Mouse (Mus musculus): ENCODE measurements around the gene Mpdu1. TPM values are rescaled to one million over a fixed set of nuclear protein-coding genes. Genes with fewer than 3 reads are reported as not detected.

Mpdu1 gene
- polyA plus RNA-seq, 1 experiment, result 42.5 TPM

DNA sequence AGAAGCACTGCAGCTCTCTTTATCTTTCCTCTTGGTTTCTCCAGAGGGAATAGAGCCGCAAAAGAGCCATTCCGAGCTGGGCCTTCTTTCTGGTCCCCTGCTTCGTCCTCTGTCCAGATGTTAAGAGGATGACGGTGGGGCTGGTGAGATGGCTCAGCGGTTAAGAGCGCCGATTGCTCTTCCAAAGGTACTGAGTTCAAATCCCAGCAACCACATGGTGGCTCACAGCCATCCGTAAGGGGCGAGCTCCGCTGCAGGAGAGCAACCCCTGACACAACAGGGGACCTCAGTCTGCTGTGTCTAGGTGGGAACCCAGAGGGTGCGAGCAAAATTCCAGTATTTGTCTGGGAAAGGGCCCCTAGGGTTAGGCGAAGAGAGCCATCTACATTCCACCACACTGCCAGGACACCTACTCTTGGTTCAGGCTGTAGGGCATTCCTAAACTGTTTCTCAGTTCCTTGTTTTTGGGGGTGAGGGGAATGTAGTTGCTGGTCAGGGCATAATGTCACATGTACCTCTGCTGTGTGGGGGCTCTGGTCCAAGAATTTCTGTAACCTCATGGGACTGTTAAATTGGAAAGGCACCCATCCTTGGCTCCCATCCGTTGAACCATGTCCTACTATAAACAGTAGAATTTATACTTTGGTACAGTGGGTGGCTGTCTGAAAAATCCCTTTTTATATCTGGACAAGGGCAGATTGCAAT is 677 bp upstream of the Mpdu1 start:
- Histone ChIP-seq H3K27me3 (ENCODE audit: control insufficient read depth, insufficient read depth, low read length) (no peaks in the 10 kb centered on the region), H3K4me3 (ENCODE audit: control insufficient read depth, low read depth, low read length) (peak overlapping the region; percentile 98), H3K36me3 (ENCODE audit: control insufficient read depth, insufficient read depth, low read length) (no peaks in the 10 kb centered on the region), H3K4me1 (ENCODE audit: control insufficient read depth, insufficient read depth, low read length) (peaks cover 6% of the 10 kb centered on the region), H3K27ac (ENCODE audit: control insufficient read depth, insufficient read depth, low read depth, low read length) (peak overlapping the region; percentile 99)
- TF ChIP-seq POLR2A (IDR thresholded peaks at IDR 0.05; ENCODE audit: control insufficient read depth, low read depth, low read length) (no peak), CTCF (IDR thresholded peaks at IDR 0.05; ENCODE audit: control insufficient read depth, insufficient read depth, insufficient replicate concordance, low read depth, low read length) (no peak)

DNA sequence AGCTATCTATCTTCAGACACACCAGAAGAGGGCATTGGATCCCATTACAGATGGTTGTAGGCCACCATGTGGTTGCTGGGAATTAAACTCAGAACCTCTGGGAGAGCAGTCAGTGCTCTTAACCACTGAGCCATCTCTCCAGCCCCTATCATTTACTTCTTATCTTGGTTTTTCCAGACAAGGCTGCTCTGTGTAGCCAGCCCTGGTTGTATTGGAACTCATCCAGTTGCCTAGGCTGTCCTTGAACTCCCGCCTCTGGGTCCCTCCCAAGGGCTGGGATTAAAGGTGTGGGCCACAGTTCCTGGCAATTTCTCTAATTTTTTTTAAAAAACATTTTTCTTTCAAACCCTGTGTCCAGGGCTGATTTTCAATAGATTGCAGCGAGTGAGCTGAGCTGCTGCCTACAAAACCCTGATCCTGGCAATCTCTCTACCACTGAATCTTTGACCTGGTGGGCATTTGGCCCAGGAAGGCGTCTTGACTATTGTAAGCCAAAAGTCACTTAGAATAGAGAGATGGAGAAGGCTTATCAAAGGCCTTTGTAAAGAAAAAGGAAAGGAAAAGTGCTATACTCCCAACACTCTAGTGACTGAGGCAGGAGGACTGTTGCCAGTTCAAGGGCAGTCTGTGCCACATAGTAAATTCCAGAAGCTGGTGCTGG is 1.1 kb downstream of the Mpdu1 start:
- peak overlapping the region; percentile 98 for H3K4me3 ChIP-seq (ENCODE audit: control insufficient read depth, low read depth, low read length)
- peak overlapping the region; percentile 31; the same call in 1 of the 2 replicates for H3K27ac ChIP-seq (ENCODE audit: control insufficient read depth, insufficient read depth, low read depth, low read length)
- TF ChIP-seq CTCF (IDR thresholded peaks at IDR 0.05; ENCODE audit: control insufficient read depth, insufficient read depth, insufficient replicate concordance, low read depth, low read length) (no peak), POLR2A (IDR thresholded peaks at IDR 0.05; ENCODE audit: control insufficient read depth, low read depth, low read length) (no peak)
- H3K27me3 ChIP-seq (ENCODE audit: control insufficient read depth, insufficient read depth, low read length), result no peaks in the 10 kb centered on the region
- H3K4me1 ChIP-seq (ENCODE audit: control insufficient read depth, insufficient read depth, low read length), result peaks cover 6% of the 10 kb centered on the region
- H3K36me3 ChIP-seq (ENCODE audit: control insufficient read depth, insufficient read depth, low read length), result no peaks in the 10 kb centered on the region

DNA sequence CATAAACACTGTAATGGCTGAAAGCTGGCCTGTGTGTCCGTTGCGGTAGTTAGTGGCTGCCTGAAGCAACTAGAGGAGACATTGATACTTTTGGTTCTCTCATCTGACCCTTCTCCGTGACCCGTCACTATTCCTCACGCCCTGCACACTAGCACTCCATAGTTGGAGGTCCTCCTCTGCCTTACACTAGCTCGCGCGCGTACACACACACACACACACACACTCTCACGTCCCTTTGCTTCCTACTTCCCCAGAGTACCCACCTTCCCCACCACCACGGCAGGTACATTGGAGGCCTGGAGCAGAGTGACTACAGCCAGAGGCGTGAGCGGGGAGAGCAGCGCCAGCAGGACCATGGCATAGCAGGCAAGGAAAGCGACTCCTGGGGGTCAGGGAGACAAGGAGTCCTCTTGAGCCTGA is 5.0 kb downstream of the Mpdu1 start:
- Histone ChIP-seq H3K4me1 (ENCODE audit: control insufficient read depth, insufficient read depth, low read length) (peaks cover 18% of the 10 kb centered on the region), H3K36me3 (ENCODE audit: control insufficient read depth, insufficient read depth, low read length) (no peaks in the 10 kb centered on the region), H3K4me3 (ENCODE audit: control insufficient read depth, low read depth, low read length) (no peak overlapping the region), H3K27me3 (ENCODE audit: control insufficient read depth, insufficient read depth, low read length) (no peaks in the 10 kb centered on the region), H3K27ac (ENCODE audit: control insufficient read depth, insufficient read depth, low read depth, low read length) (no peak overlapping the region)
- TF ChIP-seq POLR2A (IDR thresholded peaks at IDR 0.05; ENCODE audit: control insufficient read depth, low read depth, low read length) (no peak), CTCF (IDR thresholded peaks at IDR 0.05; ENCODE audit: control insufficient read depth, insufficient read depth, insufficient replicate concordance, low read depth, low read length) (no peak)

DNA sequence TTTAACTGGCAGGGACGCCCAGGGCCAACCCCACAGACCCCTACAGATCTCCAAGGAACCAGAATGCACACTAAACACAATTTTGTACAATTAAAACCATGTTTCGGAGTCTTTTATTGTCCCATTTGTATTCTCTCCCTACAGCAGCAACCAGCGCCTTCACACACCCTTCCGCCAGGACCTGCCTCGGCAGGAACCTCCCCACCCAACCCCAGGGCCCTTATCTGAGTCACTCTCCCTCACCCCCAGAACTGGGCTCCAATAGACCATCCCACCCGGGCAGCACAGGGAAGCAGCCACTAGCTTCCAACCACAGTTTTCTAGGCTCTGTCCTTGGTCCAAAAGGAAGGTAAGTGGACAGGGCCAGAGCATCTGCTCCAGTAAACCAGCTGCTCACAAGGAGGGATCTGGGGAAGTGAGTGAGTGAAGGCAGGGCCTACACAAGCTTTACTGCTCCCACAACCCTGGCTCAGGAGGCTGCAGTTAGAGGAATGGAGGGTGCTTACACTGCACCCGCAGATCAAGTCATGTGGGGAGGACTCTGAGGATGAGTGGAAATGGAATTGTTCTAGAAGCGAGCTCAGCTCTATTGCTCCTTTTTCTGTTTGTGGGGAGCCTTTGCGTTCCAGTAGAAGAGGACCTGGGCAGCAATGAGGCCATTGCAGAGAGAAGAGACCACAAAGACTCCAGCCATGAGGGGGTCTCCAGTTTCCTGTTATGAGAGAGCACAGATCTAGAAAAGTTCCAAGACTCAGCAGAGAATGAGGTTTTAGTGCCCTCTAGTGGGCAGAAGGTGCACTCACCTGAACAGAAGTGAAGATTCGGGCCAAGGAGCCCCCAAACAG is 5.6 kb downstream of the Mpdu1 start:
- Histone ChIP-seq H3K27me3 (ENCODE audit: control insufficient read depth, insufficient read depth, low read length) (no peaks in the 10 kb centered on the region), H3K27ac (ENCODE audit: control insufficient read depth, insufficient read depth, low read depth, low read length) (no peak overlapping the region), H3K4me3 (ENCODE audit: control insufficient read depth, low read depth, low read length) (no peak overlapping the region), H3K4me1 (ENCODE audit: control insufficient read depth, insufficient read depth, low read length) (peaks cover 18% of the 10 kb centered on the region), H3K36me3 (ENCODE audit: control insufficient read depth, insufficient read depth, low read length) (peaks cover 5% of the 10 kb centered on the region; the same call in 1 of the 2 replicates)
- TF ChIP-seq POLR2A (IDR thresholded peaks at IDR 0.05; ENCODE audit: control insufficient read depth, low read depth, low read length), result no peak
- peak; percentile 45; the same call in 1 of the 2 replicates for TF ChIP-seq CTCF (IDR thresholded peaks at IDR 0.05; ENCODE audit: control insufficient read depth, insufficient read depth, insufficient replicate concordance, low read depth, low read length)

DNA sequence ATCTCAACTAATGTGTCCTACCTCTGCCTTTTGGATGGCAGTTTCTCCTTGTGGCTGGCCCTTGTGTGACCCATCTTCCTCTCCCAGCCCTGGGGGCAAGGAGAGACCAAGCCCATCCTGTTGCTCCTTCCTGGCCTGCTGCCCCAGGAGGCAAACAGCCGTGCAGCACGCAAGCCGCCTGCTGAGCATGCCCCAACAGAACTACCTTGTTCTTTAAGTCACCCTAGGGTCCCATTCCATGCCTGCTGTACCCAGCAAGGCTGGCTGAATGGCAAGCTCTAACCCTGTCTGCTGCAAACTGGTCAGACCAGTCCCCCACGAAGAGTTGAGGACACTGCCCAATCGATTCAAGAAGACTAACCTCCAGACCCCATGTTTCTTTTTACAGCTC is 6.4 kb downstream of the Mpdu1 start:
- no peak overlapping the region for H3K27ac ChIP-seq (ENCODE audit: control insufficient read depth, insufficient read depth, low read depth, low read length)
- H3K4me3 ChIP-seq (ENCODE audit: control insufficient read depth, low read depth, low read length), result no peak overlapping the region
- peaks cover 18% of the 10 kb centered on the region for H3K4me1 ChIP-seq (ENCODE audit: control insufficient read depth, insufficient read depth, low read length)
- peaks cover 8% of the 10 kb centered on the region for H3K36me3 ChIP-seq (ENCODE audit: control insufficient read depth, insufficient read depth, low read length)
- H3K27me3 ChIP-seq (ENCODE audit: control insufficient read depth, insufficient read depth, low read length), result no peaks in the 10 kb centered on the region
- TF ChIP-seq CTCF (IDR thresholded peaks at IDR 0.05; ENCODE audit: control insufficient read depth, insufficient read depth, insufficient replicate concordance, low read depth, low read length) (no peak), POLR2A (IDR thresholded peaks at IDR 0.05; ENCODE audit: control insufficient read depth, low read depth, low read length) (no peak)

DNA sequence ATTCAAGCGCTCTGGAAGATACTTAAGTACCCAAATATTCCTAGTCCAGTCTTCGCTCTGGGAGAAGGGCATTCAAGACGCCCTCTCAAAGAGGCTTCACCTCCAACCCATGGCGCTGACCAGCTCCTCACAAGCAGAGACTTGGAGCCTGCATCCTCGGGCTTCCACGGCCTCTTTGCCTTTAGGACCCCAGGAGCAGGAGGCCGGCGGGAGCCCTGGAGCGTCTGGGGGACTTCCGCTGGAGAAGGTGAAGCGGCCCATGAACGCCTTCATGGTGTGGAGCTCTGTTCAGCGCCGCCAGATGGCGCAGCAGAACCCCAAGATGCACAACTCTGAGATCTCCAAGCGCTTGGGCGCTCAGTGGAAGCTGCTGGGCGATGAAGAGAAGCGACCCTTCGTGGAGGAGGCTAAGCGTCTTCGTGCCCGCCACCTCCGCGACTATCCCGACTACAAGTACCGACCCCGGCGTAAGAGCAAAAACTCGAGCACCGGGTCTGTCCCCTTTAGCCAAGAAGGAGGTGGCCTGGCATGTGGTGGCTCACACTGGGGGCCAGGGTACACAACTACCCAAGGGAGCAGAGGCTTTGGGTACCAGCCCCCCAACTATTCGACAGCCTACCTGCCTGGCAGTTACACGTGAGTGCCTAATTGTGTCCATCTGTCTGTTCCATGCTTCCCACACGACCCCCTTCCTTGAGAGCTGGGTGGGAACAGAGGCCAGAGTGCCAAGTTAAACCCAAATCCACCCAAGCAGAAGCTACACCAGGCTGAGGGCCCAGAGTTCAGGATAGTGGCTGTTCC is 7.0 kb downstream of the Mpdu1 start, which contains the start of gene Sox15:
TSS of gene Sox15 (plus strand) at position 51 of the 801 bp plus-strand sequence.
- no peaks in the 10 kb centered on the region for H3K27me3 ChIP-seq (ENCODE audit: control insufficient read depth, insufficient read depth, low read length)
- peaks cover 11% of the 10 kb centered on the region for H3K36me3 ChIP-seq (ENCODE audit: control insufficient read depth, insufficient read depth, low read length)
- TF ChIP-seq CTCF (IDR thresholded peaks at IDR 0.05; ENCODE audit: control insufficient read depth, insufficient read depth, insufficient replicate concordance, low read depth, low read length) (peak; percentile 51; the same call in 1 of the 2 replicates), POLR2A (IDR thresholded peaks at IDR 0.05; ENCODE audit: control insufficient read depth, low read depth, low read length) (no peak)
- H3K27ac ChIP-seq (ENCODE audit: control insufficient read depth, insufficient read depth, low read depth, low read length), result peak within 1 kb of the TSS; percentile 27; the same call in 1 of the 2 replicates
- peaks cover 18% of the 10 kb centered on the region for H3K4me1 ChIP-seq (ENCODE audit: control insufficient read depth, insufficient read depth, low read length)
- H3K4me3 ChIP-seq (ENCODE audit: control insufficient read depth, low read depth, low read length), result peak within 1 kb of the TSS; percentile 21

All from testis, adult 2 months (tissue).